Mouse (Mus musculus) testis, adult 2 months (tissue): ENCODE results near the gene Il17f.

ENCODE experiments used
- CTCF ChIP-seq: fragments of 200-500 bp; IDR thresholded peaks from 2 replicates; pipeline ENCODE4 v1.5.1; 2012; ENCODE audit warnings: low read depth, mild to moderate bottlenecking, inconsistent platforms, low read length, moderate library complexity; ENCODE audit not compliant: control insufficient read depth, insufficient read depth, insufficient replicate concordance
- POLR2A ChIP-seq: fragments of 200-500 bp; IDR thresholded peaks from 2 replicates; pipeline ENCODE4 v1.6.1; 2012; ENCODE audit warnings: low read depth, mild to moderate bottlenecking, inconsistent platforms, low read length, moderate library complexity; ENCODE audit not compliant: control insufficient read depth

- no peak for TF ChIP-seq CTCF
- no peak for TF ChIP-seq POLR2A
These were observed 30.5 kb upstream of the Il17f start for GRCm38 (mm10) chr1:20820959-20821358.
